Mouse (Mus musculus): ENCODE results near the gene Alpk3. TPM values are rescaled to one million over a fixed set of nuclear protein-coding genes. Genes with fewer than 3 reads are reported as not detected.
A peak's percentile ranks its signal among the peaks of the same experiment; 100 is the strongest.

Alpk3 gene
- polyA plus RNA-seq, 1 experiment from 2014 or later: 0.65 TPM

DNA sequence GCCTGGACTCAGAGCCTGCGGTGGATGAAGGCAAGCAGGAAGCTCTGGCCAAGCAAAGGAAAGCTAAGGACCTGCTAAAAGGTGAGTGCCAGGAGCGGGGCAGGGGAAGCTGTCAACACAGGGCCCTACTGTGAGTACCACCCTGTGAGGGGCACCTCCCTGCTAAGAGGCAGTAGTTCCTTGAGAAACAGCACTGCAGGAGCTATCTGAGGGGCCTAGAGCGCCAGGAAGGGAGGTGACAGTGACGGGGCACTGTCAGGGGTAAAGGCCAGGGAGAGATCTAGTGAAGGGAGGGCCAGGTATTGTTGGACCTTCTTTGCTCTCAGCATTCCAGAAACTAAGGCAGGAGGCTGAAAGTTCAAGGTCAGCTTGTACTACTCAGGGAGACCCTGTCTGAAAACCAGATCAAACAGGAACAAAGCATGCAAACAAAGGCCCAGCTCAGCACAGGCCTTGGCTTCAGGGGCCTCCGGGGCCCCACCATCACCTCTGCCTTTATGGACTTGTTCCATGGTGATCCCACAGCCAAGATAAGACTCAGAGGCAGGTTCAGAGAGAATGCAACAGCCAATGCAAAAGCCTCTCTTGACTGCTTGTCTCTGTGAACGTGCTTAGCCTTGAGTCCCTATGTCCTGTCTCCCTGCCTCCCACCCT, 36.8 kb downstream of the Alpk3 start:
- Histone ChIP-seq H3K4me3 (ENCODE audit: low read length) (no peak overlapping the region), H3K9me3 (ENCODE audit: low read length) (no peaks in the 10 kb centered on the region), H3K4me1 (ENCODE audit: insufficient read depth, low read length) (peaks cover 5% of the 10 kb centered on the region), H3K4me2 (replicated peaks; ENCODE audit: low read depth, low read length) (no peak overlapping the region), H3K27ac (ENCODE audit: low read length) (no peak overlapping the region), H3K36me3 (ENCODE audit: insufficient read depth, low read length) (no peaks in the 10 kb centered on the region), H3K27me3 (ENCODE audit: insufficient read depth, low read length) (0 out of 2 replicates have a peak, but pooled peaks cover 3% of the 10 kb centered on the region), H3K9ac (replicated peaks; ENCODE audit: low read length) (0 out of 2 replicates have a peak overlapping the region, but pooled peaks have one; percentile 18)
- peak; percentile 40; the same call in 1 of the 2 replicates for ATAC-seq (ENCODE audit: low FRiP score, low TSS enrichment)
- WGBS: 68% methylated on average over 6 of the region's 6 CpGs

DNA sequence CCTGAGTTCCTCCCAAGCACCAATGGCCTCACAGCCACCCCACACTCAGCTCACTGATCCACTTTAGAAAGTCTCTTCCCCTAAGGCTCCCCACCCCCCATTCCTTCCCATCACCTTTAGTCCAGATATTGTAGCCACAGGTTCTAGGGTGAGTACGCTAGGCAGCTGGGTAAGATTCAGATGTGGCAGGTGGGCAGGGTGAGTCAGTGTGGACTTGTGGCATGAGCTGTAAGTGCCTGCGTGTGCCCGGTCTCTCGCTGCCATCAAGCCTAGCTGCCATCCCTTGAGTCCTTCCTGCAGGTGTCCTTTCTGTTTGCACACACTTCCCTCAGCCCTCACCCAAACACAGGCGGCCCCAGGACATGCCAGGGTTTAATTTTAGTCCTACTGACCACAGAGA, 42.9 kb downstream of the Alpk3 start:
- H3K9ac ChIP-seq (replicated peaks; ENCODE audit: low read length): no peak overlapping the region
- 84% methylated on average over 5 of the region's 5 CpGs for WGBS
- no peaks in the 10 kb centered on the region for H3K36me3 ChIP-seq (ENCODE audit: insufficient read depth, low read length)
- H3K4me1 ChIP-seq (ENCODE audit: insufficient read depth, low read length): no peaks in the 10 kb centered on the region
- no peak for ATAC-seq (ENCODE audit: low FRiP score, low TSS enrichment)
- no peak overlapping the region for H3K4me2 ChIP-seq (replicated peaks; ENCODE audit: low read depth, low read length)
- H3K27me3 ChIP-seq (ENCODE audit: insufficient read depth, low read length): 0 out of 2 replicates have a peak, but pooled peaks cover 3% of the 10 kb centered on the region
- H3K4me3 ChIP-seq (ENCODE audit: low read length): no peak overlapping the region
- no peaks in the 10 kb centered on the region for H3K9me3 ChIP-seq (ENCODE audit: low read length)
- no peak overlapping the region for H3K27ac ChIP-seq (ENCODE audit: low read length)

DNA sequence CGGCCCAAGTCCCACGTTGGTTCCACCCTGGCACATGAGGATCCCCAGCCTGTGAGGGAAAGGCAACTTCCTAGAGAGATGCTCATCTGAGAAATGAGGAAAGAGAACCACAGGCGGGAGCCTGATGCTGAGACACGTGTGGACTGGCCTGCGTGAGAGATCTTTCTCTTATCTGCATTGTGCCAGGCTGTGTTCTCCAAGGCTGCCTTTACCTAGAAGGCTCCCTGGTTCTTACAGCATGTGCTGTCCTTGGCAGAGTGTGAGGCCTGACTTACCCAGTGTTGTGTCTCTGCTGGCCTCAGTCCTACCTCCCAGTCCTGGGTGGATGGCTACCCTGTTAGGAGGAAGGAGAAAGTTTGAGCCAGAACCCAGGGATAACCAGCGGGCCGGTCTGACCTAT, 45.5 kb downstream of the Alpk3 start:
- H3K27me3 ChIP-seq (ENCODE audit: insufficient read depth, low read length): no peaks in the 10 kb centered on the region
- H3K9me3 ChIP-seq (ENCODE audit: low read length): no peaks in the 10 kb centered on the region
- H3K27ac ChIP-seq (ENCODE audit: low read length): no peak overlapping the region
- no peak overlapping the region for H3K4me2 ChIP-seq (replicated peaks; ENCODE audit: low read depth, low read length)
- H3K36me3 ChIP-seq (ENCODE audit: insufficient read depth, low read length): no peaks in the 10 kb centered on the region
- no peaks in the 10 kb centered on the region for H3K4me1 ChIP-seq (ENCODE audit: insufficient read depth, low read length)
- H3K4me3 ChIP-seq (ENCODE audit: low read length): no peak overlapping the region
- 94% methylated on average over 7 of the region's 7 CpGs for WGBS
- H3K9ac ChIP-seq (replicated peaks; ENCODE audit: low read length): no peak overlapping the region
- no peak for ATAC-seq (ENCODE audit: low FRiP score, low TSS enrichment)

DNA sequence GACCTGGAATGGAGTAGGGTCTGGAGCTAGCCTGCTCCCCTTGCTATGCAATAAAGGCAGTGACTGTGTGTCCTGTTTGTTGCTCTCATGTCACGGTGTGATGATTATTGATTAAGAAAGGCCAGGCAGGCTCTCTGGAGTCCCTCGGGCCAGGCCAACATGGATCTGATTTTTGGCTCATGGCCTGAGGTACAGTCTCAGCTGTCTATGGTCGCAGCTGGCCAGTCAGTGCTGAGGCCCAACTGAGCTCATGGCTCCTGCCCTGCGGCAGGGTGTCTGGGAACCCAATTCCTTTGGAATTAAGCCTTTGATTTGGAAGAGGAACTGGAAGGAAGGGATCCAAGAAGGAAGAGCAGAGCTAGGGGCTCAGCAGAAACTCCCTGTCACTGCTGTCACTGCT, 48.1 kb downstream of the Alpk3 start:
- Histone ChIP-seq H3K4me1 (ENCODE audit: insufficient read depth, low read length) (peaks cover 6% of the 10 kb centered on the region; the same call in 1 of the 2 replicates), H3K9me3 (ENCODE audit: low read length) (no peaks in the 10 kb centered on the region), H3K4me2 (replicated peaks; ENCODE audit: low read depth, low read length) (no peak overlapping the region), H3K27me3 (ENCODE audit: insufficient read depth, low read length) (no peaks in the 10 kb centered on the region), H3K4me3 (ENCODE audit: low read length) (no peak overlapping the region), H3K27ac (ENCODE audit: low read length) (no peak overlapping the region), H3K9ac (replicated peaks; ENCODE audit: low read length) (no peak overlapping the region), H3K36me3 (ENCODE audit: insufficient read depth, low read length) (no peaks in the 10 kb centered on the region)
- ATAC-seq (ENCODE audit: low FRiP score, low TSS enrichment): no peak
- whole genome bisulfite sequencing: 70% methylated on average over 4 of the region's 4 CpGs

DNA sequence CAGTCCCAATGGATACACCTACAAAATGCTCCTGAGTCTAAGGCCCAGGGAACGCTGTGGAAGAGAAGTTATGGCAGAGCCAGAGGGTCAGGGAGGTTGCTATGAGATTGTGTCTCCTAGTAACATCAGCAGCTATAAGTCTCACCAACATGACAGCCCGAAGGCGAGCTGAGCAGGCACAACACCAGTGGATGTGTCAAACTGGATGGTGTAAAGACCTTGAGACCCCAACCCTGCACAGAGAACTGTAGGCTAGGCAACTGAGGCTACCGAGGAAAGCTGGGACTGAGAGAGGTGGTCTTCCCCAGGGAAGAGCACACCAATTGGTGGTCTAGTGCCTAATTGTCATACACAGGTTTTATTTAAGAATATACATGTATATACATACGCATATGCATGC, 50.8 kb downstream of the Alpk3 start:
- no peaks in the 10 kb centered on the region for H3K36me3 ChIP-seq (ENCODE audit: insufficient read depth, low read length)
- WGBS: 90% methylated on average over 5 of the region's 5 CpGs
- no peak overlapping the region for H3K9ac ChIP-seq (replicated peaks; ENCODE audit: low read length)
- H3K9me3 ChIP-seq (ENCODE audit: low read length): no peaks in the 10 kb centered on the region
- H3K4me2 ChIP-seq (replicated peaks; ENCODE audit: low read depth, low read length): no peak overlapping the region
- peaks cover 6% of the 10 kb centered on the region; the same call in 1 of the 2 replicates for H3K4me1 ChIP-seq (ENCODE audit: insufficient read depth, low read length)
- H3K4me3 ChIP-seq (ENCODE audit: low read length): no peak overlapping the region
- H3K27me3 ChIP-seq (ENCODE audit: insufficient read depth, low read length): no peaks in the 10 kb centered on the region
- H3K27ac ChIP-seq (ENCODE audit: low read length): no peak overlapping the region
- ATAC-seq (ENCODE audit: low FRiP score, low TSS enrichment): no peak

DNA sequence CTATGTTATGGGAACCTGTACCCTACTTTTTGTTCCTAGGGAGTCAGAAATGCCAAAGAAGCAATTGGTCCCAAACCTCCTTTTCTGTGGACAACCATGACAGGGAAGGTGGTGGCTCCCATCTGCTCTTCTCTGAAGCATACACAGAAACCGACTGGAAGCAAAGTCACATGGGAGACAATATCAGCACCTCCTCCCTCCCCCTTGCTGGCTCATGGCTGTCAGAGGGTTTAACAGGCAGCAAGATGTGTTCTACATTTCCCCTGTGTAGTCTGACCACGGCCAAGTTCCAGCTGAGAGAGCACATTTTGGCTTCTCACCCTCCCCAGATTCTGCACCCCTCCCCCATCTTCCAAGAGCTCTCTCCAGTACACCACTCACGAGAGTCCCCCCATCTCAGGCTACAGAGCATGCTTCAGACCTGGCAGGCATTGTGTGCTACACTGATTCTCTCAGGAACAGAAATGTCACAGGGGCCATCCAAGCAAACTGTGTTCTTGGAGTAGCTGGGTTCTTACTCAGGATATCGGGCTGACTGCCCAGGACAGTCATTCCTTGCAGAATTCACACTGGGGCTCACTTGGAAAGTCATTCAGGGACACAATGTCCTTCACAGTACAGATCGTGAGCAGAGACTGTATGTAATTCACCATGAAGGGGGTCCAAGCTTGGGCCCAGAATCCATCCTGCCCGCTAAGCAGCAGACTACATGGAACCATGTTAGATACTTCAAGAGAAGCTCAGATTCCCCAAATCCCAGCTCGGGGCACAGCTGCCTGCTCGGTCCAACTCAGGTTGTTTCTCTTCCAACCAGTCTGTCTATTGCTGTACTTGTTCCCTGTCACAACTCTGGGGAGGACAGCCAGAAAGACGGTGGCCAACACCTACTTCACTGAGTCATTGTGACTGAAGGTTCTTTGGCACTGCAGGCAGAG, 52.6 kb downstream of the Alpk3 start:
- Histone ChIP-seq H3K27ac (ENCODE audit: low read length) (no peak overlapping the region), H3K9me3 (ENCODE audit: low read length) (no peaks in the 10 kb centered on the region), H3K9ac (replicated peaks; ENCODE audit: low read length) (no peak overlapping the region), H3K4me3 (ENCODE audit: low read length) (no peak overlapping the region), H3K36me3 (ENCODE audit: insufficient read depth, low read length) (no peaks in the 10 kb centered on the region), H3K4me1 (ENCODE audit: insufficient read depth, low read length) (peaks cover 6% of the 10 kb centered on the region; the same call in 1 of the 2 replicates), H3K27me3 (ENCODE audit: insufficient read depth, low read length) (no peaks in the 10 kb centered on the region), H3K4me2 (replicated peaks; ENCODE audit: low read depth, low read length) (no peak overlapping the region)
- no peak for ATAC-seq (ENCODE audit: low FRiP score, low TSS enrichment)
- WGBS: 55% methylated on average over 9 of the region's 9 CpGs

DNA sequence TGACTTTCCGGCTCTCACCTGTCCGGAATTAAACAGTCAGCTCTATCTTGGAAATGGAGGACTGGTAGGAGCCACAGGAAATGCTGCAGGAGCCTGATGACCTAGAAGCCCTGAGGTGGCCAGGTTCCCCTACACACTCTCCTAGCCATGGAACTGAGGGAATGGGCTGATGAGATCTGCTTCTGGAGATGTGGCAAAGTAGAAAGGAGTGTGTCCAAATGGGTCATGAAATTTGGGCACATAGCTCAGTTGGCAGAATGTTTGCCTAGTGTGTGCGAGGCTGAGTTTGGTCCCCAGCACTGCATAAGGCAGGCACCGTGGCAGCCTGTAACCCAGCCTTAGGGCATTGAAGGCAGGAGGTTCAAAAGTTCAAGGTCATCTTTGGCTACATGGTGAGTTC, 53.4 kb downstream of the Alpk3 start:
- Histone ChIP-seq H3K27me3 (ENCODE audit: insufficient read depth, low read length) (no peaks in the 10 kb centered on the region), H3K36me3 (ENCODE audit: insufficient read depth, low read length) (no peaks in the 10 kb centered on the region), H3K27ac (ENCODE audit: low read length) (no peak overlapping the region), H3K4me2 (replicated peaks; ENCODE audit: low read depth, low read length) (no peak overlapping the region), H3K9me3 (ENCODE audit: low read length) (no peaks in the 10 kb centered on the region), H3K4me3 (ENCODE audit: low read length) (no peak overlapping the region), H3K4me1 (ENCODE audit: insufficient read depth, low read length) (peaks cover 6% of the 10 kb centered on the region; the same call in 1 of the 2 replicates), H3K9ac (replicated peaks; ENCODE audit: low read length) (no peak overlapping the region)
- no peak for ATAC-seq (ENCODE audit: low FRiP score, low TSS enrichment)
- WGBS: 88% methylated on average over 4 of the region's 4 CpGs

DNA sequence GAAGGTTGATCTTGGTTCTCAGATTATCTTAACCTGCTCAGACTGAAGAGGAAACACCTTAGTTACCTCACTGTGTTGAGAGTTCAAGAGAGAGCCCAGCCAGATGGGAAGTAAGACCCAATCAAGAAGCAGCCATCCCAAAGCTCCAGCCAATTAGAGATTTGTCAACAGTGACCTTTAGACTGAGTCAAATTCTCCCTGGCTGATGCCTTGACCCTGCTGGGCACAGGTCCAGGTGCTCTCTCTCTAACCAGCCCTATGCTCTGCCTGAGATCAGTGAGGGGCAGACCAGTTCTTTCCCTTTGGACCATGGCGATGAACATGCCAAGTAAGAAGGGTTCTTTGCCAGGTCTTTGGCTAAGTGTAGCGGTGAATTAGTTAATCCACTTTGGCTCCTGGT, 54.3 kb downstream of the Alpk3 start:
- WGBS: 98% methylated on average over 2 of the region's 2 CpGs

DNA sequence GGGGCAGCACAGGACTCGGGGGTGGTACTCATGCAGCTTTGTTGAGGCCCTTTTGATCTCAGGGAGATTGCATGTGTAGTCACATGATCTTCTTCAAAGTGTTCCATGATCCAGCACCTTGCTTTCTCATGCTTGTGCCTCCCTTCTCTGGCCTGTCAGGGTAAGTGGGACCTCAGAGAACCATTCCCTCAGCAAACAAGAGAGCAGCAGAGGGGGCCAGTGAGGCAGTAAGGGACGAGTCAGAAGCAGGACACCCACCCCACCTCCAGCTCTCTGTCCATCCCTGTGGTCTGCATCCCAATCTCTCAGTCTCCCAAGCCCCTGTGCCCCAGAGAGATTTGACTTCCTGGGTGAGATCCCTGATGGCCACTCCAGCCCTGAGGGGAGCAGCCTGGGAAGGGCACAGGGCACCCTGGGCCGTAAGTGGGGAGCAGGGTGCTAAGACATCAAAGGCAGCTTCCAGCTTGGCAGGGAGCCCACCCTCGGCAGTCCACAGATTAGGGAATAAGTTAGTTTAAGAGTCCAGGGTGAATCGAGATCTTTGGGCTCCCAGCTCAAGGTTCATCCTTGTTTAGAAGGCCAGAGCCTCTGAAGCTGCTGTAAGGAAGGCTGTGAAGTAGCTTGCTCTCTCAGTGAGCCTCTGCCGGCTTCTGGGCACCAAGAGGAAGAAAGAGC, 55.4 kb downstream of the Alpk3 start:
- H3K36me3 ChIP-seq (ENCODE audit: insufficient read depth, low read length): no peaks in the 10 kb centered on the region
- WGBS: 35% methylated on average over 5 of the region's 6 CpGs
- no peak overlapping the region for H3K4me3 ChIP-seq (ENCODE audit: low read length)
- ATAC-seq (ENCODE audit: low FRiP score, low TSS enrichment): no peak
- no peak overlapping the region for H3K9ac ChIP-seq (replicated peaks; ENCODE audit: low read length)
- H3K4me1 ChIP-seq (ENCODE audit: insufficient read depth, low read length): peaks cover 6% of the 10 kb centered on the region; the same call in 1 of the 2 replicates
- no peak overlapping the region for H3K27ac ChIP-seq (ENCODE audit: low read length)
- no peak overlapping the region for H3K4me2 ChIP-seq (replicated peaks; ENCODE audit: low read depth, low read length)
- no peaks in the 10 kb centered on the region for H3K9me3 ChIP-seq (ENCODE audit: low read length)
- no peaks in the 10 kb centered on the region for H3K27me3 ChIP-seq (ENCODE audit: insufficient read depth, low read length)

More for the DNA sequence above, 54.3 kb downstream of the Alpk3 start:
- Histone ChIP-seq H3K36me3 (ENCODE audit: insufficient read depth, low read length) (no peaks in the 10 kb centered on the region), H3K4me2 (replicated peaks; ENCODE audit: low read depth, low read length) (no peak overlapping the region), H3K4me1 (ENCODE audit: insufficient read depth, low read length) (peaks cover 6% of the 10 kb centered on the region; the same call in 1 of the 2 replicates), H3K27ac (ENCODE audit: low read length) (no peak overlapping the region), H3K27me3 (ENCODE audit: insufficient read depth, low read length) (no peaks in the 10 kb centered on the region), H3K9ac (replicated peaks; ENCODE audit: low read length) (no peak overlapping the region), H3K4me3 (ENCODE audit: low read length) (no peak overlapping the region), H3K9me3 (ENCODE audit: low read length) (no peaks in the 10 kb centered on the region)
- ATAC-seq (ENCODE audit: low FRiP score, low TSS enrichment): no peak
